Mouse (Mus musculus): ENCODE data around the gene Ap2b1.

- TF ChIP-seq POLR2A (IDR thresholded peaks at IDR 0.05; ENCODE audit: insufficient read depth, low read depth, low read length) (no peak), EP300 (IDR thresholded peaks at IDR 0.05; ENCODE audit: insufficient read depth, low read depth, low read length) (0 out of 2 replicates have a peak, but pooled peaks have one; percentile 48)
Observed at GRCm38 (mm10) chr11:83397626-83398025, 98.8 kb downstream of the Ap2b1 start.

Data from heart, adult 2 months (tissue).